Mouse (Mus musculus) c-Kit-positive CD71-positive TER-119-positive erythroid progenitor cells, embryonic 14.5 days (primary cell): ENCODE results near the gene H2-Q10.
"Not testable (repeated sequence)": the region's sequence is repeated elsewhere in the genome, so short reads cannot be mapped to it uniquely, and the experiment has no call there.

ENCODE experiments used
- DNase-seq: peaks from one replicate; pipeline ENCODE4 v3.0.0-alpha.2; 2013; ENCODE audit warnings: low spot score

The H2-Q10 gene

GRCm38 (mm10) chr17:35469842-35470751 is at the start of gene H2-Q10:
Gene H2-Q10 (plus strand): TSS chr17:35470089.
- DNase-seq = no peak

GRCm38 (mm10) chr17:35420206-35420810 is 49.6 kb upstream of the H2-Q10 start:
- not testable (repeated sequence) for DNase-seq

DNA sequence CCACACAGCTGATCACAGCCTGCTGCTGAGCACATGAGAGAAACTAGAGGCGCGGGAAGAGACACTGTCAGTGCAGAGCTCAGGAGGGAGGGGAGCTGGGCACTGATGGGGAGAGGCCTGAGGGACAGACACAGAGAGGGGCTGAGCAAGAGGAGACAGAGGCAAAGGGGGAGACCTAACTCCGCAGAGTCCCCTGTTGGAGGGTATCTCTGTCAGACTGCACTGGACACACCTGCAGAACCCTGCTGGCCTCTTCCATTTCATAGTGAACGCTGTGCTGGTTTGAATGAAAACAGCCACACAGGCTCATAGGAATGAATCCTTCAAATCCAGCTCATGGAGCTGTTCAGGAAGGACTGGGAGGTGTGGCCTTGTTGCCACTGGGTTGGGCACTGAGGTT is 48.6 kb upstream of the H2-Q10 start:
- not testable (repeated sequence) for DNase-seq

DNA sequence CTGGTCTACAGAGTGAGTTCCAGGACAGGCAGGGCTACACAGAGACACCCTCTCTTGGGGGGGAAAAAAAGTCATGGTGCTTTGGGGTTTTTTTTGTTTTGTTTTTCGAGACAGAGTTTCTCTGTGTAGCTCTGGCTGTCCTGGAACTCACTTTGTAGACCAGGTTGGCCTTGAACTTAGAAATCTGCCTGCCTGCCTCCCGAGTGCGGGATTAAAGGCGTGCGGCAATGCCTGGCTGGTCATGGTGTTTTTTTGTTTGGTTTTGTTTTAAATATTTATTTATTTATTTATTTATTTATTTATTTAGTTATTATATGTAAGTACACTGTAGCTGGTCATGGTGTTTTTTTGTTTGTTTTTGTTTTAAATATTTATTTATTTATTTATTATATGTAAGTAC is 47.5 kb upstream of the H2-Q10 start:
- DNase-seq = not testable (repeated sequence)

- DNase-seq = not testable (repeated sequence)
Measured at GRCm38 (mm10) chr17:35423131-35423810, 46.6 kb upstream of the H2-Q10 start.

- not testable (repeated sequence) for DNase-seq
Measured at GRCm38 (mm10) chr17:35424106-35424505, 45.8 kb upstream of the H2-Q10 start.

DNA sequence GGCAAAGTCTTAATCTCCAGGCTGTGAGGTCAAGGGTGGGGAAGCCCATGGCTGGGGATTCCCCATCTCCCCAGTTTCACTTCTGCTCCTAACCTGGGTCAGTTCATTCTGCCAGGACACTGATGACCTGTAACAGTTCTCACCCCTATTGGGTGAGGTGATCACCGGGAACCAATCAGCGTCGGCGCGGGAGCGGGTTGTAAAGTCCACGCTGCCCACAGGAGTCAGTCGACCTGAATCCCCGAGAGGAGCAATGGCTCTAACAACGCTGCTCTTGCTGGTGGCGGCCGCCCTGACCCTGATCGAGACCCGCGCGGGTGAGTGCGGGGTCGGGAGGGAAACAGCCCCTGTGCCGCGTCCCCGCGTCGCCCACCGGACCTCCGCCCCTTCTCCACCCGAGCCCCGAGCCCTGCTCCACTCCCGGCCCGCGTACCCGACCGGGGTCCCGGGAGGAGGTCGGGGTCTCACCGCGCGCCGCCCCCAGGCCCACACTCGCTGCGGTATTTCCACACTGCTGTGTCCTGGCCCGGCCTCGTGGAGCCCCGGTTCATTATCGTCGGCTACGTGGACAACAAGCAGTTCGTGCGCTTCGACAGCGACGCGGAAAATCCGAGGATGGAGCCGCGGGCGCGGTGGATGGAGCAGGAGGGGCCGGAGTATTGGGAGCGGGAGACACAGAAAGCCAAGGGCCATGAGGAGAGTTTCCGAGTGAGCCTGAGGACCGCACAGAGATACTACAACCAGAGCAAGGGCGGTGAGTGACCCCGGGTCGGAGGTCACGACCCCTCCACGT is 45.1 kb upstream of the H2-Q10 start, which contains the start of gene H2-Q6:
H2-Q6 (plus strand) TSS at position 227 of the 793 bp plus-strand sequence.
- not testable (repeated sequence) for DNase-seq

DNA sequence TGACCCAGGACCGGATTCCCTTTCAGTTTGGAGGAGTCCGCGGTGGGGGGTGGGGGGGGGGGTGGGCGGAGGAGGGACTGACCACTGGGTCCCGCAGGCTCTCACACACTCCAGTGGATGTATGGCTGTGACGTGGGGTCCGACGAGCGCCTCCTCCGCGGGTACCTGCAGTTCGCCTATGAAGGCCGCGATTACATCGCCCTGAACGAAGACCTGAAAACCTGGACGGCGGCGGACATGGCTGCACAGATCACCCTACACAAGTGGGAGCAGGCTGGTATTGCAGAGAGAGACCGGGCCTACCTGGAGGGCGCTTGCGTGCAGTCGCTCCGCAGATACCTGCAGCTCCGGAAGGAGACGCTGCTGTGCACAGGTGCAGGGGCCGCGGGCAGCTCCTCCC is 44.4 kb upstream of the H2-Q10 start:
- not testable (repeated sequence) for DNase-seq

DNA sequence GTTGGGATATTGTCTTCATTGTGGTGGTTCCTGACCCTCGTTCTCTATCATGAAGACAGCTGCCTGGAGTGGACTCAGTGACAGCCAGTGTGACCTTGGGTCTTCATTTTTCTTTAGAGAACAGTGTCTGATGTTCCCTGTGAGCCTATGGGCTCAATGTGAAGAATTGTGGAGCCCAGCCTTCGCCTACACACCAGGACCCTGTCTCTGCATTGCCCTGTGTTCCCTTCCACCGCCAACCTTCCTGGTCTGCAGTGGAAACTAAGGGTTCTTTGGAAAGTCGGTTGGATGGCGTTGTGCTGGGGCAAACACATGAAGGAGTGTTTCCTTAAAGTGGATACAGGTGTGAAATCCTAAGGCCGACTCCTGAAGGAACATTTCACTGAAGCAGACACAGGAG is 41.0 kb upstream of the H2-Q10 start:
- DNase-seq = not testable (repeated sequence)

- DNase-seq = not testable (repeated sequence)
Measured at GRCm38 (mm10) chr17:35430671-35431070, 39.2 kb upstream of the H2-Q10 start.

GRCm38 (mm10) chr17:35432167-35432566 is 37.7 kb upstream of the H2-Q10 start:
- not testable (repeated sequence) for DNase-seq

GRCm38 (mm10) chr17:35434836-35435235 is 35.1 kb upstream of the H2-Q10 start:
- DNase-seq = not testable (repeated sequence)

- DNase-seq = not testable (repeated sequence)
Measured at GRCm38 (mm10) chr17:35435577-35435976, 34.3 kb upstream of the H2-Q10 start.

- DNase-seq = not testable (repeated sequence)
Measured at GRCm38 (mm10) chr17:35437386-35437936, 32.4 kb upstream of the H2-Q10 start.

DNA sequence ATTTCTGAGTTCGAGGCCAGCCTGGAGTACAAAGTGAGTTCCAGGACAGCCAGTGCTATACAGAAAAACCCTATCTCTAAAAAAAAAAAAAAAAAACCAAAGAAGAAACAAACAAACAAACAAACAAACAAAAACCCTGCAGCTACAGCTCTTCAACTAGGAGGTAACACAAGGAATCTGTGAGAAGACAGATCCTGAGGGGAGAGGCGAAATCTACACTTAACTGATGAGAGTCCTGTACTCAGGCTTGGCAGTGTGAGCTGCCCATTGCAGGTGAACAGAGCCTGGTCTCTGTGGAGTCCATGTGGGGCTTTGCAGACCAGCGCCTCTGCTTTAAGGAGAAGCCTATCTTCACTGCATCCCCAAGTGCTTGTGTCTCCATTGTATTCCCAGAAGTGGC is 31.5 kb upstream of the H2-Q10 start:
- not testable (repeated sequence) for DNase-seq

- not testable (repeated sequence) for DNase-seq
Measured at GRCm38 (mm10) chr17:35438885-35439284, 31.0 kb upstream of the H2-Q10 start, which contains the start of gene H2-Q7. Gene H2-Q7 (plus strand): TSS chr17:35439155.

- DNase-seq = not testable (repeated sequence)
Measured at GRCm38 (mm10) chr17:35439295-35439747, 30.6 kb upstream of the H2-Q10 start.

- DNase-seq = not testable (repeated sequence)
Measured at GRCm38 (mm10) chr17:35439925-35440645, 29.8 kb upstream of the H2-Q10 start.

DNA sequence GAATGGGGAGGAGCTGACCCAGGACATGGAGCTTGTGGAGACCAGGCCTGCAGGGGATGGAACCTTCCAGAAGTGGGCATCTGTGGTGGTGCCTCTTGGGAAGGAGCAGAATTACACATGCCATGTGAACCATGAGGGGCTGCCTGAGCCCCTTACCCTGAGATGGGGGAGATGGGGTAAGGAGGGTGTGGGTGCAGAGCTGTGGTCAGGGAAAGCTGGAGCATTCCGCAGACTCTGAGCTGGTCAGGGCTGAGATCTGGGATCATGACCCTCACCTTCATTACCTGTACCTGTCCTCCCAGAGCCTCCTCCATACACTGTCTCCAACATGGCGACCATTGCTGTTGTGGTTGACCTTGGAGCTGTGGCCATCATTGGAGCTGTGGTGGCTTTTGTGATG is 27.5 kb upstream of the H2-Q10 start:
- DNase-seq = not testable (repeated sequence)

DNA sequence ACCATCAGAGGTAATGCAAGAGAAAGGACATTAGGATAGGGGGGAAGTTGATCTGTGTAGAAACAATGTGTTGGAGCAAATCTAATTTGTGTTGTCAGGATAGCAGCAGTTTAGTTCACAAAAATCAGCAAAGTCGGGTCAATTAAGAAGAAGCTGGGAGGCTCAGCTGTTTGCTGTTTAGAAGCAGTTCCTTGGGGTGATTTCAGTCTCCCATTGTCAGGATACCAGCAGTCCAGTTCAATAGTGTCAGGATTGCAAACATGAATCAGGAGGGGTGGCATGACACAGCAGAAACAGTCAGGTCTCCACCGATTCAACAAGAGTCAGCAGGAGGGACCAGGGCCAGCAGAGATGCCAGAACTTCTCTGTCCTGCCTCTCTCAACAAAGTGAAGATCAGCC is 25.4 kb upstream of the H2-Q10 start:
- not testable (repeated sequence) for DNase-seq
